In genomic region chr14:29296185-29296754, GRCm38 (mm10) we compare ENCODE assay signal across 27 mouse cellular contexts.
"Had no signal": no experiment of that assay in that cellular context is flagged by ENCODE, and none has a peak within 500 bp of the region (broad histone marks: within the 10 kb centered on the region; RNA-seq: fewer than 3 reads in every experiment).

No protein-coding gene starts in this region.

- H3K27ac ChIP-seq: heart, embryonic 10.5 days; hindbrain, embryonic 10.5 days; hindbrain, embryonic 12.5 days; hindbrain, embryonic 14.5 days; intestine, embryonic 15.5 days; left cerebral cortex, adult 2 months; limb, embryonic 10.5 days; limb, embryonic 12.5 days; liver, embryonic 13.5 days; liver, embryonic 15.5 days had no signal

- H3K36me3 ChIP-seq: heart, embryonic 10.5 days; heart, embryonic 12.5 days; hindbrain, embryonic 10.5 days; hindbrain, embryonic 12.5 days; intestine, embryonic 15.5 days; limb, embryonic 10.5 days; limb, embryonic 12.5 days; liver, embryonic 13.5 days; liver, embryonic 15.5 days had no signal

- H3K27me3 ChIP-seq: heart, embryonic 12.5 days; hindbrain, embryonic 12.5 days; intestine, embryonic 15.5 days; limb, embryonic 12.5 days; liver, embryonic 13.5 days; liver, embryonic 15.5 days had no signal

- ATAC-seq: hindbrain, embryonic 16.5 days; inflammation-experienced regulatory T-cells, adult 6 months; intestine, embryonic 15.5 days; intestine, postnatal 0 days; liver, postnatal 0 days had no signal

- H3K4me2 ChIP-seq: heart, embryonic 12.5 days; hindbrain, embryonic 12.5 days; hindbrain, embryonic 14.5 days; intestine, embryonic 15.5 days; limb, embryonic 12.5 days; liver, embryonic 11.5 days; liver, embryonic 13.5 days; liver, embryonic 15.5 days had no signal

- H3K9ac ChIP-seq: heart, embryonic 12.5 days; hindbrain, embryonic 12.5 days; hindbrain, embryonic 14.5 days; intestine, embryonic 15.5 days; limb, embryonic 12.5 days; liver, embryonic 13.5 days; liver, embryonic 15.5 days; liver, postnatal 0 days had no signal

- DNase-seq: gastrocnemius, postnatal 10 days; gastrocnemius, postnatal 25 days; heart, adult 18-20 months; heart, postnatal 10 days; heart, postnatal 4 days; kidney, adult 18-20 months; kidney, adult 8-10 months; kidney, postnatal 10 days; kidney, postnatal 25 days; kidney, postnatal 4 days; liver; liver, embryonic 13.5 days; liver, postnatal 0 days had no signal

- H3K4me3 ChIP-seq: heart, embryonic 10.5 days; heart, embryonic 12.5 days; hindbrain, embryonic 10.5 days; hindbrain, embryonic 12.5 days; intestine, embryonic 15.5 days; left cerebral cortex, adult 2 months; limb, embryonic 10.5 days; limb, embryonic 12.5 days; liver, embryonic 13.5 days; liver, embryonic 15.5 days had no signal

- H3K4me1 ChIP-seq: heart, embryonic 10.5 days; heart, embryonic 12.5 days; hindbrain, embryonic 10.5 days; hindbrain, embryonic 12.5 days; intestine, embryonic 15.5 days; limb, embryonic 10.5 days; limb, embryonic 12.5 days; liver, embryonic 13.5 days; liver, embryonic 15.5 days had no signal

- H3K9me3 ChIP-seq: heart, embryonic 10.5 days; heart, embryonic 12.5 days; hindbrain, embryonic 10.5 days; hindbrain, embryonic 12.5 days; intestine, embryonic 15.5 days; limb, embryonic 10.5 days; limb, embryonic 12.5 days; liver, embryonic 13.5 days; liver, embryonic 15.5 days had no signal
